Mouse (Mus musculus): ENCODE data around the gene Lexm. TPM values are rescaled to one million over a fixed set of nuclear protein-coding genes. Genes with fewer than 3 reads are reported as not detected.

Lexm gene
- polyA plus RNA-seq (2012; ENCODE audit: low replicate concordance) = not detected in 2 replicates

DNA sequence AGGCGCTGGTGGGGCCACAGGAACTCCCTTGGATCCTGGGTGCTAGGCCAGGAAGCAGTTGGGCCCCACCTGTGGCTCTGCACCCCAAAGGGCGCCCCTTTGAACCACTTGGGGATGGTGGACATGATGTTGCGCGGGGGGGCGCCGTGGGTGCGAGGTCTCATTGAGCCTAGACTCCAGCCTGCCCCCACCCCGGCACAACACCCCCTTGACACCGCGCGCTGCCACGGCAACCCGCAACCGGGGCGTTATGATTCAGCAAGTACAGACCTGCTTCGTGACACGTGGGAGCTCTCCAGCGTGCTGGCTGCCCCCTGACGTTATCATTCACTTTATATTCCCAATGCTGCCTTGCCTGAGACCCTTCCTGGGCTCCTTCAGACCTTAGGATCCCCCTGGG is at the start of gene Lexm:
TSS of gene Lexm (minus strand) at position 186 of the 400 bp plus-strand sequence.

GRCm38 (mm10) chr4:106650833-106651527 is 33.9 kb upstream of the Lexm start, which contains the start of gene Pars2:
TSS of gene Pars2 (plus strand) at chr4:106651069.

DNA sequence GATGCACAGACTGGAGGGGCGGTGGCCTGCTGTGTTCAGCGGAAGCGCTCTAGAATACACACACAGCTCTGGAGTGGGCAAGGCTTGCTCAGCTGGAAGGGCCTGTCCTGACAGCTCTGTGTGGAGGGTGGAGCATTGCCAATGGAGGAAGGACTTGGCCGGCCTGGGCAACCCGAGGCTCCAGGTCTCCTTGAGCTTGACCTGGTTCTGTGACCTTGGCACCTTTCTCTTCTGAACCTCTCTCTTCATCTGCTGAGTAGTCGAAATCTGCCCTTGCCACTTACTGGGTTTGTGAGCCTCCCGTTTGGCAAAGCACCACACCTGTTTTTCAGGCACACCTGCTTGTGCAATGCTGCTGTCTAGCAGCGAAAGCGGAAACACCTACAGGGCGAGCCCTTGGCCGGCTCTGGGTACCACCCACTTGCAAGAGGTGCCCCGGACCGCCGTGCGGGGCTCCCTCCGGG is 5.0 kb upstream of the Lexm start, which contains the start of gene Ttc22:
TSS of gene Ttc22 (plus strand) at position 403 of the 464 bp plus-strand sequence.

GRCm38 (mm10) chr4:106560846-106561781 is 55.9 kb downstream of the Lexm start, which contains the start of gene Dhcr24:
TSS of gene Dhcr24 (plus strand) at chr4:106561038.

Other genes with a start within 250 kb of the Lexm start
- gene Pcsk9, start 152.9 kb downstream of the Lexm start, polyA plus RNA-seq (2012; ENCODE audit: low replicate concordance) = not detected in 2 replicates
- gene Bsnd, start 125.0 kb downstream of the Lexm start, polyA plus RNA-seq (2012; ENCODE audit: low replicate concordance) = not detected in 2 replicates
- 14.4 and 29.0 TPM in 2 replicates for gene Dhcr24, start 56.2 kb downstream of the Lexm start, polyA plus RNA-seq (2012; ENCODE audit: low replicate concordance)
- not detected in 2 replicates for gene Ttc22, start 5.2 kb upstream of the Lexm start, polyA plus RNA-seq (2012; ENCODE audit: low replicate concordance)
- gene Pars2, start 33.8 kb upstream of the Lexm start, polyA plus RNA-seq (2012; ENCODE audit: low replicate concordance) = 1.4 and 4.5 TPM in 2 replicates
- 2.3 and 15.0 TPM in 2 replicates for gene Ttc4, start 61.7 kb upstream of the Lexm start, polyA plus RNA-seq (2012; ENCODE audit: low replicate concordance)
- gene Mroh7, start 113.7 kb upstream of the Lexm start, polyA plus RNA-seq (2012; ENCODE audit: low replicate concordance) = not detected in 2 replicates
- gene Fam151a, start 116.6 kb upstream of the Lexm start, polyA plus RNA-seq (2012; ENCODE audit: low replicate concordance) = 0.09 TPM in 1 of 2 replicates, not detected in the other
- gene Acot11, start 187.8 kb upstream of the Lexm start, polyA plus RNA-seq (2012; ENCODE audit: low replicate concordance) = 0.84 and 4.1 TPM in 2 replicates